Mouse (Mus musculus) ES-E14 (cell line): ENCODE data around the gene Serpina1f. TPM values are rescaled to one million over a fixed set of nuclear protein-coding genes. Genes with fewer than 3 reads are reported as not detected.

Experiments used
- DNase-seq: peaks from one replicate; pipeline ENCODE4 v3.0.0-alpha.2; 2013; ENCODE audit warnings: low read depth, low spot score
- H3K27ac ChIP-seq: 2 replicates; pipeline ENCODE4 v1.5.1; 2012; ENCODE audit warnings: low read depth, mild to moderate bottlenecking, low read length, moderate library complexity, mixed read lengths; ENCODE audit not compliant: poor library complexity, insufficient read depth, severe bottlenecking
- H3K36me3 ChIP-seq: 2 replicates; pipeline ENCODE4 v1.6.1; 2012; ENCODE audit warnings: mild to moderate bottlenecking, low read length, moderate library complexity, mixed read lengths; ENCODE audit not compliant: control insufficient read depth, poor library complexity, insufficient read depth, severe bottlenecking
- H3K4me1 ChIP-seq, 2 experiments: fragments of 150-350 bp in 1 of 2; sonication (generic) in 1 of 2; 2 replicates each; pipeline ENCODE4 v1.6.1; 2012; ENCODE audit warnings: low read length in 2 of 2, mild to moderate bottlenecking in 1 of 2, mixed read lengths in 1 of 2; ENCODE audit not compliant: control insufficient read depth in 2 of 2, insufficient read depth in 2 of 2, poor library complexity in 1 of 2
- H3K4me3 ChIP-seq, 2 experiments: fragments of 150-350 bp in 1 of 2; sonication (generic) in 1 of 2; 2 replicates each; pipeline ENCODE4 v1.5.1; 2012; ENCODE audit warnings: low read length in 2 of 2, low read depth in 1 of 2, mild to moderate bottlenecking in 1 of 2, mixed read lengths in 1 of 2; ENCODE audit not compliant: insufficient read depth in 1 of 2, poor library complexity in 1 of 2, severe bottlenecking in 1 of 2
- H3K9ac ChIP-seq: 2 replicates; pipeline ENCODE4 v1.6.1; 2012; ENCODE audit warnings: low read depth, mild to moderate bottlenecking, low read length, mixed read lengths; ENCODE audit not compliant: poor library complexity, insufficient read depth, severe bottlenecking
- H3K9me3 ChIP-seq: fragments of 150-350 bp; sonication (generic); 2 replicates; pipeline ENCODE4 v1.6.1; 2012; ENCODE audit warnings: low read depth, mild to moderate bottlenecking, low read length; ENCODE audit not compliant: control insufficient read depth, insufficient read depth
- CHD2 ChIP-seq: IDR thresholded peaks from 2 replicates; pipeline ENCODE4 v1.6.1; 2014; ENCODE audit warnings: mild to moderate bottlenecking, low read depth, low read length, inconsistent platforms
- HCFC1 ChIP-seq: IDR thresholded peaks from 2 replicates; pipeline ENCODE4 v1.6.1; 2012; ENCODE audit warnings: low read length, inconsistent platforms, borderline replicate concordance; ENCODE audit not compliant: insufficient read depth
- MAFK ChIP-seq: IDR thresholded peaks from 2 replicates; pipeline ENCODE4 v1.6.1; 2014; ENCODE audit warnings: mild to moderate bottlenecking, low read depth, low read length, inconsistent platforms; ENCODE audit not compliant: insufficient read depth
- ZC3H11A ChIP-seq: IDR thresholded peaks from 2 replicates; pipeline ENCODE4 v1.6.1; 2012; ENCODE audit warnings: low read depth, mild to moderate bottlenecking, inconsistent platforms, low read length, borderline replicate concordance
- ZNF384 ChIP-seq: IDR thresholded peaks from 2 replicates; pipeline ENCODE4 v1.6.1; 2012; ENCODE audit warnings: low read depth, low read length, inconsistent platforms
- in situ Hi-C, 2 experiments: fragments of 600-800 bp; cut with MboI; formaldehyde crosslinking; loops; one replicate each; pipeline ENCODE4 v1.15.1; 2025; ENCODE audit warnings: low sequenced_read_pairs in 2 of 2, inconsistent platforms in 1 of 2; ENCODE audit not compliant: unreplicated experiment in 2 of 2
- total RNA-seq: library from RNA; depleted of rRNA; stranded (reverse); fragments of 300-350 nt; gene quantifications from 2 replicates; pipeline ENCODE4 v1.2.3, GENCODE M21; 2012

Serpina1f gene
- total RNA-seq, 1 experiment = not detected

- no peak overlapping the region for H3K4me3 ChIP-seq
- H3K4me1 ChIP-seq = no peaks in the 10 kb centered on the region
- DNase-seq = no peak
- TF ChIP-seq HCFC1 (no peak), ZC3H11A (no peak), MAFK (no peak), CHD2 (no peak), ZNF384 (no peak)
- H3K9ac ChIP-seq = no peak overlapping the region
- H3K36me3 ChIP-seq = no peaks in the 10 kb centered on the region
- no peaks in the 10 kb centered on the region for H3K9me3 ChIP-seq
- H3K27ac ChIP-seq = no peak overlapping the region
- in situ Hi-C loops = no loop called here
These were observed 8.3 kb downstream of the Serpina1f start for GRCm38 (mm10) chr12:103687021-103687420.

GRCm38 (mm10) chr12:103686050-103686449, 9.3 kb downstream of the Serpina1f start:
- no peak for TF ChIP-seq MAFK
- TF ChIP-seq ZC3H11A = no peak
- no peak for TF ChIP-seq CHD2
- TF ChIP-seq ZNF384 = no peak
- TF ChIP-seq HCFC1 = no peak
- no peak overlapping the region for H3K9ac ChIP-seq
- no peaks in the 10 kb centered on the region for H3K4me1 ChIP-seq
- H3K27ac ChIP-seq = no peak overlapping the region
- in situ Hi-C loops = no loop called here
- H3K9me3 ChIP-seq = no peaks in the 10 kb centered on the region
- no peak for DNase-seq
- H3K36me3 ChIP-seq = no peaks in the 10 kb centered on the region
- no peak overlapping the region for H3K4me3 ChIP-seq

- no peak for TF ChIP-seq CHD2
- no peak for TF ChIP-seq ZNF384
These were observed 9.9 kb downstream of the Serpina1f start for GRCm38 (mm10) chr12:103685386-103685785.

GRCm38 (mm10) chr12:103683775-103684174, 11.6 kb downstream of the Serpina1f start:
- in situ Hi-C loops = no loop called here
- Histone ChIP-seq H3K36me3 (no peaks in the 10 kb centered on the region), H3K9ac (no peak overlapping the region), H3K9me3 (no peaks in the 10 kb centered on the region), H3K27ac (no peak overlapping the region), H3K4me3 (no peak overlapping the region), H3K4me1 (no peaks in the 10 kb centered on the region)
- DNase-seq = no peak
- no peak for TF ChIP-seq HCFC1
- no peak for TF ChIP-seq ZNF384
- TF ChIP-seq ZC3H11A = no peak
- no peak for TF ChIP-seq MAFK
- TF ChIP-seq CHD2 = no peak

More at GRCm38 (mm10) chr12:103685386-103685785, 9.9 kb downstream of the Serpina1f start:
- H3K36me3 ChIP-seq = no peaks in the 10 kb centered on the region
- in situ Hi-C loops = no loop called here
- no peaks in the 10 kb centered on the region for H3K9me3 ChIP-seq
- H3K27ac ChIP-seq = no peak overlapping the region
- no peaks in the 10 kb centered on the region for H3K4me1 ChIP-seq
- no peak overlapping the region for H3K4me3 ChIP-seq
- DNase-seq = no peak
- H3K9ac ChIP-seq = no peak overlapping the region

- no peak overlapping the region for H3K4me3 ChIP-seq
These were observed 13.6 kb downstream of the Serpina1f start for GRCm38 (mm10) chr12:103681739-103682138.

More at GRCm38 (mm10) chr12:103681739-103682138, 13.6 kb downstream of the Serpina1f start:
- Histone ChIP-seq H3K9ac (no peak overlapping the region), H3K36me3 (no peaks in the 10 kb centered on the region), H3K27ac (no peak overlapping the region), H3K9me3 (no peaks in the 10 kb centered on the region), H3K4me1 (no peaks in the 10 kb centered on the region)
- no peak for DNase-seq
- TF ChIP-seq CHD2 (no peak), ZNF384 (no peak), MAFK (no peak), HCFC1 (no peak), ZC3H11A (no peak)
- in situ Hi-C loops = no loop called here
